Mouse (Mus musculus) mature B cell (primary cell): ENCODE measurements around the gene Pcdh9.

ENCODE experiments used
- in situ Hi-C: fragments of 300-500 bp; cut with MboI; formaldehyde crosslinking; loops from 2 replicates; pipeline ENCODE4 v1.14.3; 2019

Pcdh9 gene

DNA sequence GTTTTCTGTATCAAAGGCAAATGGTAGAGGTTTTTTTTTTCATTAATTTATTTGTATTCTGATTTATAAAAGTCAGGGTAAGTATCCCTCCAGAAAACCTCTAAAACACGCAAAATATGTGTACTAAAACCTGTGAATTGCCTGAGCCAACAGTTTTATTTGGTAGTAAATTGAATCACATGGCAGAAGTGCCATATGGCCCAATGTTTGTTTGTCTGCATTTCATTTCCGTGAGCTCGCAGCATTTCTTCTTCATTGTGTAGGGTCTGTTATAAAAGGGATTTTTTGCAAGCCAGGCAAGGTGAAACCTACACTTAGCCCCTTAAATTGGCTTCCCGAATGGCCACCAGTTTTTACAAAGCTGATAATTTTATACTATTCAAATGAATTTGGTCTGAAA is 104.2 kb downstream of the Pcdh9 start:
- in situ Hi-C loops: no loop called here

DNA sequence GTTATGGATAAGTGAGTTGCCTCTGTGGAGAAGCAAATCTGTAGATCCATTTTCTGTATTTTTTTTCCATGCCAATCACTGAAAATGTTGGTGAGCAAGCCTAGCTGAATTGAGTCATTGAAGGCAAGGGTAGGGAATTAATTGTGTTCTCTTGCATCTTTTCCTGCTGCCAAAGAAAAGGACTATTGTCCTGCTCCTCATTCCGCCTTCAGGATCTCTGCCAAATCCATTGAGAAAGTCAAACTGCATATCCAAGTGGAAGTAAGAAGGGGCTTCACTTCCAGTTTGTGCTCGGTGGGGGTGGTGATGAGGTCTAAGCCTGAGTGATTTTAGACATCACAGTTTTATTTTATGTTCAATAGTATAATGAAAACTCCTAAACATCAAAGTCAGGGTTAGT is 105.4 kb downstream of the Pcdh9 start:
- in situ Hi-C loops: no loop called here

DNA sequence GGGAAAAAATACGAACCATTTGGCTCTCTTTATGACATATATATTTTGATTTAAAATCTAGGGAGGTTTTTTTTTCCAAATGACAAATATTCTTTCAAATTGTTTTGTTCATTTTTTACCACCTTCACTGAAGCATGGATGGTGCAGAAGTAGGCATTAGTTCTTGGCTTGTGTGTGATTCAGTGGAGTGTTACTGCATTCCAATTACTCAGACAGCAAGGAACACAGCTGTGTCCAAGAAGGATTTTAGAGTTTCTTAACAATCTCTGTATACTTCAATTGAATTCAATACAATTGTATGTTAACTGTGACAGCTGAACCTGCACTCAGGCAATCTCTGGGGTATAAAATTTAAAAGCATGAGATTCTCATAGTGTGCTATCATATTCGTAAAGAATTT is 127.6 kb downstream of the Pcdh9 start:
- in situ Hi-C loops: no loop called here

DNA sequence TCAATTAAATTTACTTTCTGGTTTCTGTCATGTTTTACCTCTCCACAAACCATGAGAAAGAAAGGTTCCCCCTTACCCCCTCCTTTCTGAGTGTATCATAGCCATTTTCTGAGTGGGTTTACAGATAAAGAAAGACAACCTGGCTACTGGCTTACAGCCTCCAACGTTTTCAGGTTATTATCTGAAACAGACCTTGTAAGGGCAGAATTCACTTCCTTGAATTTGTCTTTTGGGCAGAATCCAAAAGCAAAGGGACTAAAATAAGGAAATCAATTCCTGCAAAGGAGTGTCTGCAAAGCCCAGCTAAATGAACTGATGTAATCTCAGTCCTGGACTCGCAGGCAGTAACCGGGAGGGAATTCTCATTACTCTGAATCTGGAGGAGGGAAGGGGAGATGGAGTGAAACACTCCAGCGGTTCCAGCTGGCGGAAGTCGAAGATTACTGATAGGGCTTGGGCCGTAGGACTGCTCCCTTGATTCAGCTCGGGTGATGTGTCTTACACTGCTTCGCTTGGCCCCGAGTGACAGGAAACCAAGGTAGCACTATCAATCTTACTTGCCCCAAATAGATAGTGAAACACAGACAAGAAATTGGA is 156.3 kb downstream of the Pcdh9 start:
- in situ Hi-C loops: no loop called here

DNA sequence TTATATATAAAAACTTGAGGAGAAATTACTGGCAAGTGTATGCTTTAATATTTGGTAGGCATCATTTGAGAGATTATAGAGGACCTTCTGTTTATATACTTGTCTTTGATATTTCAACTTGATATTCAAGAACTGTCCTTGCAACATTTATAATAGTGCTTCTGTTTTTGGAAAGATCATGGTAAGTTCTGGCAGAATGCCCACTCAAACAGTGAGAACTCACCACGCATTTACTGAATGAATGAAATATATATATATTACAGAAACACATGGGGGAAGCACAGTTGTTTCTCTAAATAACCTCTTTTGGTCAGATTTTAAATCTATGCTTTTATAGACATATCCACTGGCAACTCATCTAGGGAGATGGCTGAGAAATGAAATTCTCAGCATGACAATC is 164.7 kb downstream of the Pcdh9 start:
- in situ Hi-C loops: no loop called here

DNA sequence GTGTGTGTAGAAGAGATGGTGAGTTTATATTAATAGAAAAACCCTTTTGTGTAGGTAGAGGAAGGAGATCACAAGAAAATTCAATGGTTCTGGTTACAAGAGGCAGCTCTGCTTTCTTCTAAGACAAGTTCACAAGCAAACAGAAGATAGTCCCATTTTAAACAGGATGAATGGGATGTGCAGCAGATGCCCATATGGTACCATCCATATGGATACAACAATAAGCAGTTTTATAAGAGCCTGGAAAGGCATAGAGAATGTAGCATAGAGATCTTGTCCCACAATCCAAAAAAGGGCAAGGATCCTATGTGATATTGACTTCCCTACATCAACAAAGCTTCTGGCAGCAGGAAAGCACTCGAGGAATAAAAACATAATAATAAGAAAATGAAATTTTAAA is 171.3 kb downstream of the Pcdh9 start:
- in situ Hi-C loops: no loop called here

DNA sequence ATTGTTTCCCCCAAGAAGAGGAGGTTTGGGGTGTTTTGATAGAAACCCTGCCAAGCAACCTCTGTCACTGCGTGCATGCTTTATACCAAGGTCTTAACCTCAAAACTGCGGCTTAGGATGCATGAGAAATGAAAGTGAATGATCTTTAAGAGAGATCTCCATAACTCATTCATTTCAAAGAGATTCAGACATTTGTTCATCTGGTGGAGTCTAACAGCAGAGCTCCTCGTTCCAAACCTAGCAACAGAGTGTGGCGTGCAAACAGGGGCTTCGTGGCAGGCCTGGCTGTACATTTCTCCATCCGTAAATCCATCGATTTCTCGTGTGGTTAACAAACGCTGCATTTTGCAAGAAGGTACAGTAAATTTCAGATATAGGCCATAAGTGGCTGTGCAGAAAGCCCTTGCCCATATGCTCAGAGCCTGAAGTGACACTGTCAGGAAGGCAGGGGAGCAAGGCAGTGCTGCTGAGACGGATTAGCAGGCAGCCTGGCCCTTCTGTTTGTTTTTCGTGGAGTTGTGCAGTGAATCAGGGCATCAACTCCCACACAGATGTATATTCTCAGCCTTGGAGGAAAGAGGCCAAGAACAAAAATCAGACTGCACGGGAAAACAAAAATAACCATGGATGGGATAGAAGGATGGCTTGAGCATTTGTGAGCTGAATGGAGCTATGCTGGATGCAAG is 177.1 kb downstream of the Pcdh9 start:
- in situ Hi-C loops: no loop called here

DNA sequence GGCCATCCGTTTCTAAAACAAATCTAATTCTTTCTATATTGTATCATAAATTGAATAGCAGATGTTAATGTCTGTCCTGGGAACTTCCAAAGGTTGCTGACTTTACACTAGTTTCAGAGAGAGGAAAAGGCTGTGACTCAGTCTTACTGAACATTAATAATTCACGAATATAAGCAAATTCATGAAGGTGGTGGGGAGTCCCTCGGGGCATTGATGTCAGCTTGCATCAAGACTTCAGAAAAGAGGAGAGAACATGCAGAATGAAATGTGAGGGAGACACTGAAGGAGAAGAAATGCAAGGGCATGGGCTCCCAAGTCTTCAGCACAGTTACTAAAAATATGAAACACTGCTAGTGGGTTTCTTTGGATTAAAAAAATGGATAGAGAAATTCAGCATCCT is 181.8 kb downstream of the Pcdh9 start:
- in situ Hi-C loops: no loop called here

DNA sequence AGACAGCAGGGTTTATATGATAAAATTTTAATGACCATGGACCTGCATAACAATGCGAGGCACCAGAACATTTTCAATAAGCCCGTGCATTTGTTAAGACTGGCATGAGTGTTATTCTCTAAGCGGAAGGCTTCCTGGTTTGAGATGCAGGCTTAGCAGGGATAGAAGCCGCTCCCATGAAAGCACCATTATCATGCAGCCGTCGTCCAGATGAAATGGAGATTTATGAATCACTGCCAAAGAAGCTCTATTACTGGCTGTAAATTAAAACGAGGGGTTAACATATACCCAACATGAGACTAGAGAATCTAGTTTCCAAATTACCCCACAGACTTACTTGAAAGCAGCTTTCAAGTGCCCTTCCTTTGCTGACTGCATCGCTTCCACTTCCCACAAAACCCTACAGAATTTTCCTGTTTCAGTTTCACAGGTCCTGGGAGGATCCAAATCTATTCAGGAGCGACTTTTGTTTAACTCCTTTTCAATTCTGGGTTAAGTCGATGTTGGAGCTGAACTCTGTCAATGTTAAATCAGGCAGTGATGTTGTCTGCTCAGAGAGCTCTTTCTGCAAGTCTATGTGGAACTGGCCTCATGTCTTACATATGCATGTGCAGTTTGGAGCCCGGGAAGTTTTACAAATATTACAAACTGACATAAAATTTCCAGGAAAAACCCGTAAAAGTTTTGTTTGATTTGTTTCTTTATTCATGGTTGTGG is 188.9 kb downstream of the Pcdh9 start:
- in situ Hi-C loops: no loop called here

DNA sequence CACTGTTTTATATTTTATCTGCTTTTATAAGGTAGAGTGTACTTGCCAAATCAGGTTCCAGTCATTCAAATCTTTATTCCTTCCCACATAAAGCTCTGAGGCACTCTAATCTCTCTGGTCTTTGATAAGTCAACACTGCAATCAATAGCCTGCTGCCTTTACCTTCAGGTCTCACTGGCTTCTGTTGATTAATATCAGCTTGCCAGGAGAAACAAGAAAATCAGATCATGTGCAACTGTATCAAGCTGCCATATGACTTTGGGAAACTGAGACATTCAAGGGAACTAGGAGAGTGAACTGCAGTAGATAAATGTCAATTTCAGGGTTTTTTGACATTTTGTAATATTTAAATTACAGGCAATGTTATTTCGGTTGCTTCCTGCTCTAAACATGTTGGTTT is 189.6 kb downstream of the Pcdh9 start:
- in situ Hi-C loops: no loop called here

DNA sequence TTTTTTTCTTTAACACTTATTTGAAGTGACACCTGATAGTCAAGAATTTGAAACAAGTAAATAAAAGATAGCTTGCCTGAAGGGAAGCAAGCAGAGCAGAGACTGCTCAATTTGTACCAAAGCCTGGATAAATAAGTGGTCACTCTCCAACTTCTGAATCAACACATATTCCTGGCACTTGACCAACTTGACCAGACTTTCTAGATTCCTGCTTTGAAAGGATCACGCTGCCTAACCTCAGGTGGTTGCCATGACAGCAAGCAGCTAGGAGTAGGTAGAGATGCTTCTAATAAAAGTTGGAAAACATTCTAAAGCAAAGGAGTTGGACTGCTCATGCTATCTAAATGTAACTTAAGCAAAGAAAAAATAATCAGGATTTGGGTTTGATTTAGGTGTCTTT is 205.8 kb downstream of the Pcdh9 start:
- in situ Hi-C loops: no loop called here

DNA sequence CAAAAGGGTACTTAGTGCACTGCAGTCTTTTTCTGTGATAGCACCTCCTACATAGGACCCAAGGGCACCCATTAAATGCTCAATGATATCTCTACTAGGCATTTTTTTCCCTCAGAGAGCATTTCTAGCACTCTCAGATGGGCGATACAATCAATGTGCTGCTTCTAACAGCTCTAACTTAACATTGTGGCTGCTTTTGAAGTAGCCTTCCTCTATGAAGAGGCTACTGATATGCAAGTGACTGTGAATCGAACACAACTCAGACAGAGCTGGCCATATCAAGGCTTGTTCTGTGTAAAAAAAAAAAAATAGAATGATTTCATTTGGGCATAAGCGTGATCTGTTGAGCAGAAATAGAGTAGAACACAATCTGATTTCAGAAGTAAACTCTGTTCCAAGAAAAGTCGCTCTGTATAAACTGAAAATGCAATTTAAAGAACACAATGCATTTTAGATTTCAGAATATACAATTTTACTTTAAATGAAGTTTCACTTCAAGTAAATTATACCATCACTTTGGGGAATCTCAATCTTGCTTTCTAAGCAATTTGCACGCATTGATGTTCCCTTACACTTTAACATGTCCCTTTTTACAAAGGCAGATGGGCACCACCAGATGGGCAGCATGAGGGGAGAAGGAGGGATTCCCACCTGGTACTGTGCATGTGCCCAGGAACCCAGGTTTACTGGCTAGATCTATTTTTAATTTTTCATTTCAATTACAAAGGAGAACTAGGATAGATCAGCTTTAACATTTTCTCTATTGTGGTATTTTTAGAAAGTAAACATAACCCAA is 215.0 kb downstream of the Pcdh9 start:
- in situ Hi-C loops: no loop called here

DNA sequence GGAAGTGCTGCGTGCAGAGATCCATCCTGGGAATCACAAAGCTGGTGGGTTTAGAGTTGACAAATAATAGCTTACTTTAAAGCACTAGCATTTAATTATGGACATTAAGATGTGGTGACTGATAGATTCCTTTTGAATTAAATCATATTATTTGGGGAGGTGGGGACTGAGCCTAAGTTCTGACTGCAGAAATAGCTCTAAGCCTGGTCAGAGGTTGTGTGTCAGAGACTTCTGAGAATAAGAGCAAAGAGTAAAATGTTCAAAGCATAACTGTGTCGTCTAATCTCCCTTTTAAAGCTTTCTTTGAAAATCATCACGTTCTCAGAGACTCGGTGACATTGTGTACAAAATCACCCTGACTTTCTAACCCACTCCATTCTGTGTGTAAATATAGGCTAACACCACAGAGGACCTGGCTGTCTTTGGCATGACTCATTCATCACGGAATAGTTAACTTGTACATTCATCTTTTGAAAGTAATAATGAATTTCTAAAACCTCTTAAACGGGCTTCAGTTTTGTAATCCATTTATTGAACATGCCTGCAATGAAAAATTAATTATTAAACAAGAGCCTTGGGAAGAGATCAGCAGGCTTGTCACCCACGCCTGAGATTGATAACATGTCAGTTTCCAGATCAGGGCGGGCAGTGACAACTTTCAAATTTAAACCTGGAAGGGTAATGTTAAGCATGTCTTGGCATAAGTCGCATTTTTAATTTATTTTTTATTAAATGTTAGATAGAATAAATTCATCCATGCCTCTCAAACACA is 236.3 kb downstream of the Pcdh9 start:
- in situ Hi-C loops: no loop called here

DNA sequence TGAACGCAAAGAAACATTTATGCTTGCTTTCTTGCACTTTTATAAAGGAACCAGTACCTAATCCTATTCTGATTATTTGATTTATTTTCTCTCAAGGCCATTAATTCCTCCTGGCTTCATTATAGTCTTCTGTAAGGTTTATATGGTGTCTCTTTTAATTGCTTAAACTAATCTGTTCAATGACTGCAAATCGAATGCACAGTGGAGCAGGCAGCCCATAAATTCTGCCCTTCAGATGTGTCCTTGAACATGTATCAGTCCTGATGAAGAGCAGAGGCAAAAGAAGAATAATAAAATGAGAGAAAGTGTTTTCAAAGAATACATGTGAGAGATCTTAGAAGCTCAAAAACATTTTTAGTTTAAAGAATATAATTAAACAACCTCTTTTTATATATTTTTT is 263.2 kb downstream of the Pcdh9 start:
- in situ Hi-C loops: no loop called here

DNA sequence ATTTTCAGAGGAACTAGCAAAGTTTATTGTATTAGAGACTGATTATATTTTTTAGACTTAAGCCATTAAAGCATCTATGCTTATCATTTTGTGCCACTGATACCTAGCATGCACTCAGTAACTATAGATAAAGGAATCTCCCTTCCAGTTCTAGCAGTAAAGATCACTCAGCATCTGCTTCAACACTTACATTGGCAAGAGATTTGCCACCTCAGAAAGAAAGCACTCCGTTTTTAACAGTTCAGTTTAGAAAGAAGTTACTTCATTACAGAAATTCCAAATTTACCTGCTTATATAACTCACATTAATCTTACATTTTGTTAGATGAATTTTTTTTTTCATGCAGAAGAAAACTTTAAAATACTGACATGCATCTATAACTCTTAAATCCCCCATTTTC is 266.3 kb downstream of the Pcdh9 start:
- in situ Hi-C loops: no loop called here

DNA sequence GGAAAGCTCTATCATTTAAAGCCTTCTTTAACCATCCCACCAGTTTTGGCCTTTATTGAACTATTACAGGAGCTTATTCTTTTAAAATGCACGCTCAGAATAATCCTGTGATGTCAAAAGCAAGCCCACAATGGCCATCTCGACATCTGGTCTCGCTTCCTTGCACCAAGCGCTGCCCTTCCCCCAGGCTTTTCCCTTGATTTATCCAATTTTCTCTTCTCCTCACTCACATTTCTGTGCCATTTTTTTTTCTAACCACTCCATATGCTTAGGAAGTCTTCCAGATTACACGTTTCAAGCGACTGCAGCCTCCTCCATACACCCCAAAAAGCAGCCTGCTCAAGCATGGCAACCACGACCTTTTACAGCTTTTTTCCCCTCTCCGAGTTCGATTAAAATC is 269.3 kb downstream of the Pcdh9 start:
- in situ Hi-C loops: no loop called here

DNA sequence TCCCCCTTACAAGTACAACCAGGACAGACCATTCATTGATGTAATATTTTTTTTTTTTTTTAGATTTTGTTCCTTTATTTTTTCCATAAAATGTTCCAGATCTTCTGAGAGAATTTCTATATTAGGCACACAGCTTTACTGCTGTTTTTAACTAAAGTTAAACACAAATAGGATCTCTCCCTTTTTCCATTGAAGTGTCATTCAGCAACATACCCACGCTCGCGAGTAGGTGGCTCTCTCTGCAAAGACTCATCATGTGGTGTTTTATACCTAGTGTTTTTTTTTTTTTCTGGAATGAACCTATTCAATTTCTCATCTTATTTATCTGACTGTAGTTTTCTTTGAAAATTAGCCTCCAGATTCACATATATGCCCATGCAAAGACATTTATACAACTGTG is 282.9 kb downstream of the Pcdh9 start:
- in situ Hi-C loops: no loop called here

DNA sequence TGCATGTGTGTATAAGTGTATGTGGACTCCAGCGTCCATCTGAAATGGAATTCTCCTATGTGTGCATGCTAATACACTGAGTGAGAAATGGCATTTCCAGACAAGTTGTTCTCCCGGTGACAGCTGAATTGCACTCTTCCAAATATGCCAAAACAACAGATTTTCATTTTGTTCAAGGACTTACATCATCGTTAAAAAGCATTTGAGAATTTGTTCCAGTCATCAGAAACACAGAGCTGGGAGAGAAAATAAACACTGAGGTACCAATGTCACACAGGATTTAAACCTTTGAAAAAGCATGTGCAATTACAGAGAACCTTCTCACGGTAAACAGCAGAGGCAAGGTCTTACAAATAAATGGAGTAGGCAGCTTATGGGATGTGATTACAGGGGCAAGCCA is 290.5 kb downstream of the Pcdh9 start:
- in situ Hi-C loops: no loop called here

DNA sequence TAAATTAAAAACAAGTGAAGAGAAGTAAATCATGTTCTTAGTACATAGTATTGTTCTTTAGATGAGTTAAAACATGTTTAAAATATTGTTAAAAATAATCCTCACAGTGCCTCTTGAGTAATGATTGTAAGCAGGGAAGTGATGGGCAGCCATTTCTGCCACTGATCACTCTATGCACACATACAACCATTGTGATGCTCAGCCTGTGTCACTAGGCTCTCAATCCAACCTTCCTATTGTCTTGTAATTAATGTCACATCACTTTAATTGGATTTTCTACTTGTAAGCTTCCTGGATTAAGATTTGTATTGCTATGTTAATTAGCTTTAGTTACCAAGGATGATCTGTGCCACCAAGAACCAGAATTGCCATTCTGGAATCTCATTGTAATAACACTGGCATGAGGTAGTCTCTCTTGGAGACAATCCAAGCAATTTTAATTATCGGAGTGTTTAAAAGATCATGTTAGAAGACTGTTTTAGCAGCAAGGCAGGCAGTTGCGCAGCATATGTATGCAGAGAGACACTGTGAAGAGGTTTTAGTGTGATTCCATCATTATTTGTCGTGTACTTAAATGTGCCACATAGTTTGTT is 305.0 kb downstream of the Pcdh9 start:
- in situ Hi-C loops: no loop called here

DNA sequence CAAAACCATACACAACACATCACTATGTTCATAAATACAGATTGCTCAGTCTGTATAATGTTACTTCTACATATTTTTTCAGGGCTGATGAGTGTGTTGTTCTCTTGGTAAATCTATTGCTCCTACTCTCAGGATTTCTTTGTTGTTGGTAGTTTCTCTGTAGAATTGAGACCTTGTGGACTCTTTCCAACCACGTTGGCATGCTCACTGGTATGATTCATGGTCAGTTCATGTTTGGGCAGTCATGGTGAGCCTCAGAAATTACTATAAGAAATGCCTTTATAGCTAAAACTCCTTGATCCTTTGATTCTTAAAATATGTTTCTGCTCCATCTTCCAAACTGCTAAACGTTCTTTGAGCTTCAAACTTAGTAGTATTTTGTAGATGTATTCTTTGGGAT is 326.1 kb downstream of the Pcdh9 start:
- in situ Hi-C loops: no loop called here

DNA sequence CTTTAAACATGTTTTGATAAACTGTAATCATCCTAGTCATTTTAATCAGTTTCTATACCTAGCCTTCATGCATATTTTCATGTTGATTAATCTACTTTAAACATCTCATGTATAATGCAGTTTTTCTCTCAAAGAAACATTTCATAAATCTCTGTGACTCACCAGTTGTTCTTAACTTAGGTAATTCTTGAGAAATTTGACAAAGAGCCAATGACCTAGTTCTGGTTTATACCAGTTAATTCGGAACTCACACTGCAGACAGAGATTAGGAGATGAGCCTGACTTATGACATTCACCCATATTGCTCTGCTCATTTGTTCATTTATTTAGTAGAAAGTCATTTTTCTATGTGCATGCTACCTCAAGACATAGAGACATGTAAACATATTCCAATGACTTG is 328.9 kb downstream of the Pcdh9 start:
- in situ Hi-C loops: no loop called here

DNA sequence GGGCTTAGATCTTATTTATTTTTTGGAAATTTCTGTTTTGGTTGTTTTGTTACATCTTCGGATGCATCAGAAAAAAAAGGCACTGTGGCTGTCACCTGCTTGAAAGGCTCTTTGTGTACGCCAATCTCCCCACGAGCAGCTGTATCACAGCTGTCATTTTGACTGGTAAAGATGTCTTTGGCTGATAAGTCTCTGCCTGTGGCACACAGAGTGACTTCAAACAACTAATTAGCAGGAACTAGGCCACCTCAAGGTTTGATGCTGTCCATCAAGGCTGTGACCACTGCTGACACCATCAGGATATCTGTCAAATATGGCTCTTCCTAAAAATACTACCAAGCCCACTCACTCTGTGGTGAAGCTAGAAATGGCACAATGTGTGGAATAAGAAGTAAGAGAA is 336.7 kb downstream of the Pcdh9 start:
- in situ Hi-C loops: no loop called here
